9 mouse cellular contexts compared by ENCODE assay signal in genomic region chr19:45056908-45057698, GRCm38 (mm10). TPM values are rescaled to one million over a fixed set of nuclear protein-coding genes. Genes with fewer than 3 reads are reported as not detected.
DNase-seq lines count a peak whose midpoint lies in the region; ATAC-seq lines count a peak whose summit lies in the region.
"Had no signal": no experiment of that assay in that cellular context is flagged by ENCODE, and none has a peak within 500 bp of the region (broad histone marks: within the 10 kb centered on the region; RNA-seq: fewer than 3 reads in every experiment).

No protein-coding gene starts in this region.

- H3K4me2 ChIP-seq in embryonic facial prominence, embryonic 14.5 days (ENCODE audit: low read depth, low read length), result peak overlapping the region; percentile 77
- peak overlapping the region; percentile 63 for H3K4me2 ChIP-seq in limb, embryonic 12.5 days
- H3K4me2 ChIP-seq in neural tube, embryonic 12.5 days (replicated peaks), result peak overlapping the region; percentile 78

- peak; percentile 90 for DNase-seq in heart, adult 11 months
- DNase-seq in heart, adult 18-20 months, result no peak
- DNase-seq in embryonic facial prominence, embryonic 14.5 days (ENCODE audit: low spot score), result no peak
- no peak for DNase-seq in right cerebral cortex, postnatal 25 days
- no peak for DNase-seq in adrenal gland, postnatal 14 days
- no peak for DNase-seq in spleen, adult 12 weeks (ENCODE audit: low spot score)

- 70% methylated on average over 7 of the region's 7 CpGs for WGBS in embryonic facial prominence, embryonic 14.5 days
- WGBS in limb, embryonic 12.5 days, result 77% methylated on average over 7 of the region's 7 CpGs
- 90% methylated on average over 7 of the region's 7 CpGs for WGBS in neural tube, embryonic 12.5 days

- H3K9me3 ChIP-seq in embryonic facial prominence, embryonic 14.5 days (ENCODE audit: control insufficient read depth, low read length), result no peaks in the 10 kb centered on the region
- H3K9me3 ChIP-seq in limb, embryonic 12.5 days, result no peaks in the 10 kb centered on the region
- H3K9me3 ChIP-seq in neural tube, embryonic 12.5 days, result no peaks in the 10 kb centered on the region

- H3K4me3 ChIP-seq in embryonic facial prominence, embryonic 14.5 days (ENCODE audit: low read depth, low read length), result peak overlapping the region; percentile 61
- H3K4me3 ChIP-seq in limb, embryonic 12.5 days (replicated peaks), result peak overlapping the region; percentile 56
- no peak overlapping the region for H3K4me3 ChIP-seq in neural tube, embryonic 12.5 days

- peaks cover 20% of the 10 kb centered on the region; the same call in 1 of the 2 replicates for H3K36me3 ChIP-seq in embryonic facial prominence, embryonic 14.5 days (ENCODE audit: control insufficient read depth, insufficient read depth, low read length)
- H3K36me3 ChIP-seq in limb, embryonic 12.5 days, result peaks cover 30% of the 10 kb centered on the region
- peaks cover 16% of the 10 kb centered on the region; the same call in 1 of the 2 replicates for H3K36me3 ChIP-seq in neural tube, embryonic 12.5 days

- H3K27ac ChIP-seq in embryonic facial prominence, embryonic 14.5 days (replicated peaks; ENCODE audit: low read depth, low read length), result peak overlapping the region; percentile 97
- H3K27ac ChIP-seq in limb, embryonic 12.5 days, result peak overlapping the region; percentile 98
- no peak overlapping the region for H3K27ac ChIP-seq in neural tube, embryonic 12.5 days

- H3K27me3 ChIP-seq in embryonic facial prominence, embryonic 14.5 days (replicated peaks; ENCODE audit: control insufficient read depth, insufficient read depth, low read length), result no peaks in the 10 kb centered on the region
- no peaks in the 10 kb centered on the region for H3K27me3 ChIP-seq in limb, embryonic 12.5 days
- 0 out of 2 replicates have a peak, but pooled peaks cover 4% of the 10 kb centered on the region for H3K27me3 ChIP-seq in neural tube, embryonic 12.5 days (replicated peaks)

- H3K9ac ChIP-seq in embryonic facial prominence, embryonic 14.5 days (ENCODE audit: low read depth, low read length), result peak overlapping the region; percentile 88
- peak overlapping the region; percentile 47 for H3K9ac ChIP-seq in limb, embryonic 12.5 days (replicated peaks)
- peak overlapping the region; percentile 60; the same call in 1 of the 2 replicates for H3K9ac ChIP-seq in neural tube, embryonic 12.5 days

- ATAC-seq in embryonic facial prominence, embryonic 14.5 days (ENCODE audit: low read depth), result no peak
- ATAC-seq in limb, embryonic 12.5 days (ENCODE audit: insufficient number of reproducible peaks, insufficient read depth, low FRiP score, low TSS enrichment, low read depth), result no peak
- no peak for ATAC-seq in neural tube, embryonic 12.5 days (ENCODE audit: low FRiP score, low read depth)

- peaks cover 13% of the 10 kb centered on the region for H3K4me1 ChIP-seq in embryonic facial prominence, embryonic 14.5 days (ENCODE audit: control insufficient read depth, insufficient read depth, low read length)
- peaks cover 22% of the 10 kb centered on the region for H3K4me1 ChIP-seq in limb, embryonic 12.5 days (replicated peaks)
- peaks cover 23% of the 10 kb centered on the region for H3K4me1 ChIP-seq in neural tube, embryonic 12.5 days

RNA-seq across cellular contexts. Expression of gene Sfxn3, which starts 9.8 kb away (rescaled TPM):
- total RNA-seq in heart, adult 18-20 months (2021), result 1 to 10 TPM; 7.8 to 8.9 TPM
- polyA plus RNA-seq in embryonic facial prominence, embryonic 14.5 days (2014; fragmentation: Nextera tagmentation; extraction: Ambion mirVana), result 28.1 and 31.1 TPM in 2 replicates
- polyA plus RNA-seq in limb, embryonic 12.5 days (2016; fragmentation: Nextera tagmentation; extraction: Ambion mirVana), result 18.3 and 19.2 TPM in 2 replicates
- 38.3 and 41.2 TPM in 2 replicates for polyA plus RNA-seq in neural tube, embryonic 12.5 days (2016; fragmentation: Nextera tagmentation; extraction: Ambion mirVana)
- 51.7 and 58.1 TPM in 2 replicates for total RNA-seq in adrenal gland, postnatal 14 days (2021)

RNA-seq across cellular contexts. Expression of gene Pdzd7, which starts 11.6 kb away (rescaled TPM):
- total RNA-seq in heart, adult 18-20 months (2021), result not detected
- 0.32 and 0.67 TPM in 2 replicates for polyA plus RNA-seq in embryonic facial prominence, embryonic 14.5 days (2014; fragmentation: Nextera tagmentation; extraction: Ambion mirVana)
- 0.20 and 0.56 TPM in 2 replicates for polyA plus RNA-seq in limb, embryonic 12.5 days (2016; fragmentation: Nextera tagmentation; extraction: Ambion mirVana)
- 0.63 and 0.72 TPM in 2 replicates for polyA plus RNA-seq in neural tube, embryonic 12.5 days (2016; fragmentation: Nextera tagmentation; extraction: Ambion mirVana)
- not detected in 2 replicates for total RNA-seq in adrenal gland, postnatal 14 days (2021)
- total RNA-seq: liver, adult 2 months had no signal

RNA-seq across cellular contexts. Expression of gene Kazald1, which starts 17.9 kb away (rescaled TPM):
- total RNA-seq in heart, adult 18-20 months (2021), result 1 to 10 TPM; 3.3 to 4.1 TPM
- 51.5 and 64.9 TPM in 2 replicates for polyA plus RNA-seq in embryonic facial prominence, embryonic 14.5 days (2014; fragmentation: Nextera tagmentation; extraction: Ambion mirVana)
- polyA plus RNA-seq in limb, embryonic 12.5 days (2016; fragmentation: Nextera tagmentation; extraction: Ambion mirVana), result 3.3 and 4.1 TPM in 2 replicates
- polyA plus RNA-seq in neural tube, embryonic 12.5 days (2016; fragmentation: Nextera tagmentation; extraction: Ambion mirVana), result 0.46 and 0.57 TPM in 2 replicates
- total RNA-seq in adrenal gland, postnatal 14 days (2021), result 5.7 and 6.3 TPM in 2 replicates

RNA-seq across cellular contexts. Expression of gene Lzts2, which starts 42.9 kb away (rescaled TPM):
- total RNA-seq in heart, adult 18-20 months (2021), result 10 to 100 TPM; 55.3 to 58.9 TPM
- polyA plus RNA-seq in embryonic facial prominence, embryonic 14.5 days (2014; fragmentation: Nextera tagmentation; extraction: Ambion mirVana), result 51.2 and 56.1 TPM in 2 replicates
- polyA plus RNA-seq in limb, embryonic 12.5 days (2016; fragmentation: Nextera tagmentation; extraction: Ambion mirVana), result 105 TPM in 2 replicates
- polyA plus RNA-seq in neural tube, embryonic 12.5 days (2016; fragmentation: Nextera tagmentation; extraction: Ambion mirVana), result 68.5 and 70.0 TPM in 2 replicates
- total RNA-seq in adrenal gland, postnatal 14 days (2021), result 70.4 and 77.4 TPM in 2 replicates

RNA-seq across cellular contexts. Expression of gene Mrpl43, which starts 50.9 kb away (rescaled TPM):
- total RNA-seq in heart, adult 18-20 months (2021), result 10 to 100 TPM; 54.3 to 58.2 TPM
- 47.4 and 49.2 TPM in 2 replicates for polyA plus RNA-seq in embryonic facial prominence, embryonic 14.5 days (2014; fragmentation: Nextera tagmentation; extraction: Ambion mirVana)
- 77.5 and 78.5 TPM in 2 replicates for polyA plus RNA-seq in limb, embryonic 12.5 days (2016; fragmentation: Nextera tagmentation; extraction: Ambion mirVana)
- 82.9 and 83.2 TPM in 2 replicates for polyA plus RNA-seq in neural tube, embryonic 12.5 days (2016; fragmentation: Nextera tagmentation; extraction: Ambion mirVana)
- 45.6 and 50.0 TPM in 2 replicates for total RNA-seq in adrenal gland, postnatal 14 days (2021)

Comparison
In these comparisons a context has a peak if more than half of its experiments do, and no peak if none do; other contexts are left out.
1. RNA of gene Kazald1, which starts 17.9 kb away (polyA plus RNA-seq): 51.5 to 64.9 TPM in embryonic facial prominence, embryonic 14.5 days; 3.3 to 4.1 TPM in limb, embryonic 12.5 days and 0.46 to 0.57 TPM in neural tube, embryonic 12.5 days; every median in the first group is over 10 times any median in the second.
2. Peak in every context shown above with its lines, with median percentiles within 50 percentile points of each other: H3K4me2 ChIP-seq and H3K9ac ChIP-seq.